Mouse (Mus musculus): ENCODE measurements at regions not wholly inside any gene's neighbourhood (a gene's known extent, or its start where the extent isn't known, plus 50 kb on each side); places are given as distances from the start of the nearest gene placed in this dataset.
"Not testable (repeated sequence)": the region's sequence is repeated elsewhere in the genome, so short reads cannot be mapped to it uniquely, and the experiment has no call there.

DNA sequence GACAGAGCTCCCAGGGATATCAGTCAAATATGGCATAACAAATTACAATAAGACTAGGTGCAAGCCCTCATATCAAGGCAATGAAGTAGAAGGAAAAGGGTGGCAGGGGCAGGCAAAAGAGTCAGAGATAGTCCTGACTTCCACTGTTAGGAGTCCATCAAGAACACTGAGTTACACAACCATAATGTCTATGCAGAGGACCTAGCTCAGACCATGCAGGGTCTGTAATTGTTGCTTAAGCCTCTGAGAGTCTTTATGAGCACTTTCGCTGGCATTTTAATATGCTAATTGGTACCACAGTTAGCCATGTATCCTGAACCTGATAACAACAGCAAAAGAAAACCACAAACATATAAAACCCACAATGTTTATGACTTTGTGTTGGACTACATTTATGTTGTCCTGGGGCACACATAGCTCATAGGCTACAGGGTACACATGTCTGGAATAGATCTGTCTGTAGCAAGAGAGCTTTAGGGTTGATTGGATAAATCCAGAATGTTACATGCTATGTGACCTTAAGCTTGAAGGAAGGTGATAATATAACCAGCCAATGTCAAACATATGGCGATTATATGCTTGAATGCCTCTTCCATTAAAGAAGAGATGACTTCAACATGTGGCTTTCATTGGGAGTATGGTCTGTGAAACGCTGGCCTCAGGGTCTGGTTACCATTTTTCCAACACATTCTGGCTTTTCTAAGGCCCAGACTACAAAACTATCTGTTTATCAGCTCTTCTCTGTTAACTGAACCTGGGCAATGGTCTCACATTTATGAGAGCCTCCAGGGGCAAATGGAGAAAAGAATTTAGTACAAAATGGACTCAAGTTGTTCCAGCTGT, 836.6 kb downstream of the Gm9195 start:
- no peak for DNase-seq (ENCODE audit: low read depth)

GRCm38 (mm10) chr14:71642536-71642935, 849.1 kb downstream of the Gm9195 start:
- no peak for DNase-seq (ENCODE audit: low read depth)

- no peak for DNase-seq (ENCODE audit: low read depth)
Measured at GRCm38 (mm10) chr14:71639083-71639482, 852.6 kb downstream of the Gm9195 start.

DNA sequence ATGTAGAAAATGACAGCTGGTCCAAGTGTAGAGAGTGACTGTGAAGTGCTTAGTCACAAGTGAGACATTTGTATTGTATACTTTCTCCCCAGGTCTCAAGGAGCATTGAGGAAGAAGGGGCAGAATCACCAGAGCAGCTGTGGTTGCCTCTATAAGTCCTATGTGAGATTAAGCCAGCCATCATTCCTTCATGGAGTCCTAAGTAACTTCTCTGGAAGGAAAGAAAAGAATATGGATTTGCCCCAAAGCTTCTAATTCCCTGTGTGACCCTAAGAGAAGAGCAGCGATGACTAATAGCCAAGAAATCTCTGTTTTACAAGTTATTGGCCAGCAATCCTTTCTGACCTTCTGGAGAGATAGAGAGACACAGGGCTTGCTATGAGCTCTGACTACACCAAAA, 856.5 kb downstream of the Gm9195 start:
- no peak for DNase-seq (ENCODE audit: low read depth)

DNA sequence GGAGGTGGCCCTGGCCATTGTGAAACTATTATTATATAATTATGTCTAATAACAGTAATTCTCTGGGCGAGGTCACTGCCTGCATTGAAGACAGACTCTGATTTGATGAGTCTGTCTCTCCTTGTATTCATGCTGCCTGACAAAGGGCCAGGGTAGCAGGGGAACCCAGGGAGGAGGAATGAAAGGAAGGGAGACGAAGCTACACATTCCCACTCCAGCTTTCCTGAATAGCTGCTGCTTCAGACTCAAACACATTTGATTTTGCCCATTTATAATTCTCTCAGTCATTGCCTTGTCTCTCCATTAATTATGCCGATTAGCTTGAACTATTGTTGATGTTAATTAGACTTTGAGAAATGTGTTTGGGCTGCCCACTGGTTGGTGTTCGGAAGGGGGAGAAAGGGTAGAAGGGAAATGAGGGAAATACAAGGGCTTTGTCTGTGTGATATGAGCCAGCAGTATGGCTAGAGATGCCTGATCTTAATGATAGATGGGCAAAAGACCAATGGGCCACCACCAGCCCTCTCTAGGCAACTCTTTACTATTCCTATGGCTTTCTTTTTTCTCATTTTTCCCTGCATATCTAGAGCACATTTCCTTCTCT, 881.8 kb downstream of the Gm9195 start:
- no peak for DNase-seq (ENCODE audit: low read depth)

GRCm38 (mm10) chr14:71603710-71604109, 887.9 kb downstream of the Gm9195 start:
- no peak for DNase-seq (ENCODE audit: low read depth)

DNA sequence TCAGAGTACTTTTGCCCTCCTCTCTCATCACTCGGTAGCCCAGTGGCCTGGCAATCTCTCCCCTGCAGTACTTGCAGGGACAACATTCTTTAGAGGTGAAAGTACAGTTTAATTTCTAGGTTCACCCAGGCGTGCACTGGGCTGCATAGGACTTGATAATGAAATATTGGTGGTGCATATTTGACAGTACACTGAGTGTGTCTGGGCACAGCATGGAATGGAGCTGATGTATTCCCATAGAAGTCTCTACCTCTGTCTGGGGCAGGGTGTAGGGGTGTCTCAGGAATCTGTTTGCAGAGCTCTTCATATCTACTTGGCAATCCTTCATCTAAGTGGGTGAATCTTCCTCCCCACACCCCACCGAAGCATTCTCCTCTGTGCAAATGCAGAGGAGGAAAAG, 893.8 kb downstream of the Gm9195 start:
- DNase-seq (ENCODE audit: low read depth): no peak

GRCm38 (mm10) chr14:71588694-71589240, 902.9 kb downstream of the Gm9195 start:
- DNase-seq (ENCODE audit: low read depth): no peak

DNA sequence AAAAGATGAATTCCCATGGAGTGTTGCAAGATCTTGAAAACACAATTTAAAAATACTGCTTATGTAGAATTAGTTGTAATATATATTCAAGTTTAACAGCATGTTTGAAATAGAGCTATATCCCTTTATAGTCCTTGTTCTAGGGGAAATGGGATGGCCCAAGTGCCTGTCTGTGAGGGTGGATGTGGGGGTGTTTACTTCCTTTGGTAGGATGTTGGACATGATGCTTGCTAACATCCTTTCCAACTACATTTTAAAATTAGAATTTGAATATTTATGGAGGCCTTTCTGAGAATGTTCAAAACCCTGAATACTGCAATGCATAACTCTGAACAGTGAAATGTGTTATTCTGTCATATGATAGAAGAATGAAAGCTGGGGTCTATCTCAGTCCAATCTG, 903.6 kb downstream of the Gm9195 start:
- no peak for DNase-seq (ENCODE audit: low read depth)

- no peak for DNase-seq (ENCODE audit: low read depth)
Measured at GRCm38 (mm10) chr14:71564816-71565215, 926.8 kb downstream of the Gm9195 start.

- DNase-seq (ENCODE audit: low read depth): no peak
Measured at GRCm38 (mm10) chr14:71561906-71562305, 929.7 kb downstream of the Gm9195 start.

DNA sequence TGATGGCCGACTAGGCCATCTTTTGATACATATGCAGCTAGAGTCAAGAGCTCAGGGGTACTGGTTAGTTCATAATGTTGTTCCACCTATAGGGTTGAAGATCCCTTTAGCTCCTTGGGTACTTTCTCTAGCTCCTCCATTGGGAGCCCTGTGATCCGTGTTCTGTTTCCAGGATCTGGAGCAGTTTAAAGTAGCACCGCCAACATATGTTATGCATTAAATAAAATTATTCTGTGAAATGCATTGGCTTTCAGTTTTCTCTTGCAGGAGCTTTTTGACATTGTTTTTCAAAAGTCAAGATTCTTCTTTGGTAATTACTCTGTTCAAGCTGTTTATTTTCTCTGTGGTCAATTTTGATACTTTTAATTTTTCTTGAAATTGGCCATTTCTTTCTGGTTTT, 937.3 kb downstream of the Gm9195 start:
- DNase-seq (ENCODE audit: low read depth): not testable (repeated sequence)

DNA sequence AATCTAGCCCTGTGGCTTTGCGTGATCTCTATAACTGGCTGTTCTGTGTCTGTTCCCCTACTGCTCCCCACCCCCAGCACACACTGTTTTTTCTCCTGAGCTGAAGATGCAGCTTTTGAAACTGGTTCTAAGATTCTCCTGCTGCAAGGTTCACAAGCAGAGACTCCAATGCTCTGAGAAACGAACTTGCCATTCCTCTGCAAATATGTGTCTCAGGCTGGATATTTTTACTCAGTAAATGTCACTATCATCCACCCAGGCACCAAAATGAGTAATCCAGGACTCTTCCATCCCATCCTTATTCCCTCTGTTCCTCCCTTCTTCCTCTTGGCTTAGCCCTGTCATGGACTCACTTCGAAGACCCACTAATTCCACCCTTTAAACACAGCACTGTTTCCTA, 943.9 kb upstream of the Fam160b2 start:
- DNase-seq (ENCODE audit: low read depth): no peak

DNA sequence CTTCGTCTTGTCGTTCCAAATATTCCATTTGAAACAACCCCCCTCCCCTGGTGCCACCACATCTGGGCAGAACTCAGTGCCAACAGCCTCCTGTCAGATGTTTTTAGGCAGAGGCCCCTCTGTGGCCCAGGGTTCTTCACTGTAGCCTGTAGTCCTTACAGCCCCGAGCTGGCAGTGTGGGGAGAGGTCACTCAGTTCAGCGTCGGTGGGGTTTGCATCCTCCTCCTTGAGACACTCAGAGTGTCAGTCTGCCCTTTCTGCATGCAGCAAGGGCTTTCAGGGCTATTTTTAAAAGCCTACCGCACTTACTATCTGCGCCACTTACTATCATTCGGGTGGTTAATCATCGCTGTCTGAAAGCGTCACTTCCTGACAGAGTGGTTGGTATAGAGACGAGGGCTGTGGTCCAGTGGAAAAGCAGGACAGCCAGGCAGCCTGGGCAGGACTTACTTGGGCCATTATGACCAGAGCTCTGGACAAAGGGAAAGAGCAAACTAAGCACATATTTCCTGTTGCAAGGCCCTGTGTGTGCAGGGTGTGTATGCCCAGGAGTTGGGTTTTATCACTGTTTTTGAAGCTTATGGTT, 932.5 kb upstream of the Fam160b2 start:
- no peak for DNase-seq (ENCODE audit: low read depth)

GRCm38 (mm10) chr14:71531298-71531697, 931.7 kb upstream of the Fam160b2 start:
- DNase-seq (ENCODE audit: low read depth): no peak

DNA sequence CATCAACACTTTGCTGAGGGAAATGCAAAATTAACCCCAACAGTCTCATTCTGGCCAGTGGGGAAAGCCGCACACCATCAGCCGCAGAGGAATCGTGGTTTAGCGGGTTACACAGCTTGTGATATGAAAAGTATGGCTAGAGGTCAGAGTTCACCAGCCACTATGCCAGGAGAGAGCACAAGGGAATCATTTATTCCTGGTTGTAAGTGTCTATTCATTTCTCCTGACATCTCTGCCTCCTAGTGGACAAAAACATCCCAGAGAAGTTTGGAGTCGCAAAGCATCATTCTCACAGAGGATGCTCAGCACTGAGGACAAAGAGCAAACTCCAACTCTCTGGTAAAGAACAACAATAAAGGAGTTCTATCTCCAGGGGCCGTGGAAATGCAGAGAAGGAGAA, 930.8 kb upstream of the Fam160b2 start:
- no peak for DNase-seq (ENCODE audit: low read depth)

DNA sequence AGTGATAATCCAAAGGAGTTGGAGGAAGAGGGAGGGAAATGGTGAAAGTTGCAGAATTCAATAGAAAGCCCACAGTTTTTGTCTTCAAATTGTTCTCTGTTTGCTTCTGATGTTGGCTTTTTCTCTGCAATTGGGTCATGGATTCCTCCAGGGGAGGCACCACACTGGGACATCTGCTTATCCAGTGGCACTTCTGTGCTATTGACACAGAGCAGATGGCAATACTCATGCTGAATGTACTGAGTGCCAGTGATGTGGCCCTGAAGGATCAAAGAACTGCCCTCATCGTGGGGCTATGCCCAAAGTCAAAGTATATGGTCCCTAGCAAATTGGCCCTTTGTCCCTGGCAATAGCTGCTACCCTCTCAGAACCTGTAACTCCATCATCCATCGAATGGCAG, 918.9 kb upstream of the Fam160b2 start:
- no peak for DNase-seq (ENCODE audit: low read depth)

DNA sequence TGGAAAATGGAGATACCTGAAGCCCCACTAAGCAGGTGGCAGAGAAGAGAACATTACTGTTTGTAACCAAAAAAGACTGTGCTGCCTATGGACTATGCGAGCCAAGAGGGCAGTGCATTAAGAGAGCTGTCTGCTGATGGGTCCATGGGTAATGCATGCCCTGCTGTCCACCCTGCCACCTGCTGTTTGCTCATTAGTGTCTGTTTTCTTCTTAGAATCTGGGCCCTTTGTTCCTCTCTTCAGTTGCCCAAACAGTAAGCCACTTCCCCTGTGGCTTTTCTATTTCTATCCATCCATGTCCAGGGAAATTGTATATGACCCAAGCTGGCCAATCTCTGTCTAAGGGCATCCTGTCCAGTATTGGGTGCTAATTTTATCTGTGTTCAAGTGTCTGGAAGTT, 901.2 kb upstream of the Fam160b2 start:
- no peak for DNase-seq (ENCODE audit: low read depth)

GRCm38 (mm10) chr14:71491201-71491600, 891.6 kb upstream of the Fam160b2 start:
- no peak for DNase-seq (ENCODE audit: low read depth)

GRCm38 (mm10) chr14:71486176-71486970, 886.7 kb upstream of the Fam160b2 start:
- no peak for DNase-seq (ENCODE audit: low read depth)

- peak; percentile 22 for DNase-seq (ENCODE audit: low read depth)
Measured at GRCm38 (mm10) chr14:71475656-71476055, 876.0 kb upstream of the Fam160b2 start.

DNA sequence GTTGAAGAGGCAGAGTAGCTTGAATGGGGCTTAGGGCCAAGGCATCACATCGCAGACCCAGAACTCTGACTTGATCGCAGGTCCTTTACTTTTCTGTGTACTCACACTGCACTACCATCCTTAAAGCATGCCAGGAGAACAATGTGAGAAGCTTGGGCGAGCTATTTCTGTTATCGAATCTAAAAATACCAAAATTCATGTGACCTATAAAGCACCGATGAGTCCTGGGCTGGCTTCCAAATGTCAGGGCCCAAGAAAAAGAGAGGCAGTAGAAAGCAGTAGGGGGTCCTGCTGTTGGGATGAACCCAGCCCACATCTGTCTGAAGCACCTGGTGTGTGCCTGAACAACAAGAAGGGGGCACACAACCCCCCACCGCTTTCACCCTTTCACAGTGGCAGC, 874.3 kb upstream of the Fam160b2 start:
- no peak for DNase-seq (ENCODE audit: low read depth)
